Mouse (Mus musculus): Measurements from ENCODE around the gene Prlh.

Prlh gene

GRCm38 (mm10) chr1:90956245-90957096 is 3.6 kb downstream of the Prlh start:
- peak; percentile 43 to 68 for DNase-seq

- DNase-seq = peak in 1 of 2 experiments; percentile 20
Measured at GRCm38 (mm10) chr1:90962526-90962925, 9.6 kb downstream of the Prlh start.

GRCm38 (mm10) chr1:90962994-90963393 is 10.1 kb downstream of the Prlh start:
- DNase-seq = peak; percentile 24 to 71

GRCm38 (mm10) chr1:90967583-90967982 is 14.7 kb downstream of the Prlh start:
- DNase-seq = peak; percentile 77 to 83

GRCm38 (mm10) chr1:90968649-90969048 is 15.7 kb downstream of the Prlh start:
- no peak for DNase-seq

- peak; percentile 69 to 75 for DNase-seq
Measured at GRCm38 (mm10) chr1:90969347-90969784, 16.5 kb downstream of the Prlh start, which contains the start of gene Rab17. Gene Rab17 (minus strand): TSS chr1:90969661.

GRCm38 (mm10) chr1:90969881-90970390 is 17.0 kb downstream of the Prlh start:
- DNase-seq = peak; percentile 21 to 39

- DNase-seq = peak; percentile 89 to 97
Measured at GRCm38 (mm10) chr1:90972911-90973573, 20.1 kb downstream of the Prlh start.

- DNase-seq = no peak
Measured at GRCm38 (mm10) chr1:90973574-90973911, 20.6 kb downstream of the Prlh start.

GRCm38 (mm10) chr1:90974906-90975649 is 22.2 kb downstream of the Prlh start:
- peak in 1 of 2 experiments; percentile 38 for DNase-seq

GRCm38 (mm10) chr1:90975960-90976359 is 23.1 kb downstream of the Prlh start:
- DNase-seq = no peak

GRCm38 (mm10) chr1:90980638-90981330 is 27.9 kb downstream of the Prlh start:
- peak in 1 of 2 experiments; percentile 39 for DNase-seq

- no peak for DNase-seq
Measured at GRCm38 (mm10) chr1:90981346-90981745, 28.4 kb downstream of the Prlh start.

- DNase-seq = no peak
Measured at GRCm38 (mm10) chr1:90995916-90996315, 43.0 kb downstream of the Prlh start.

- DNase-seq = no peak
Measured at GRCm38 (mm10) chr1:90997136-90997535, 44.2 kb downstream of the Prlh start.

- DNase-seq = no peak
Measured at GRCm38 (mm10) chr1:90997641-90998040, 44.7 kb downstream of the Prlh start.

- DNase-seq = no peak
Measured at GRCm38 (mm10) chr1:90998268-90998890, 45.5 kb downstream of the Prlh start, which contains the start of gene Lrrfip1. Gene Lrrfip1 (plus strand): TSS chr1:90998737.

- no peak for DNase-seq
Measured at GRCm38 (mm10) chr1:90998891-90999611, 46.1 kb downstream of the Prlh start.

GRCm38 (mm10) chr1:90999911-91000601 is 47.1 kb downstream of the Prlh start:
- DNase-seq = no peak

GRCm38 (mm10) chr1:91001101-91001500 is 48.2 kb downstream of the Prlh start:
- no peak for DNase-seq
